Mouse (Mus musculus) thymus, postnatal 36 days (tissue): ENCODE measurements at regions not wholly inside any gene's neighbourhood (a gene's known extent, or its start where the extent isn't known, plus 50 kb on each side); places are given as distances from the start of the nearest gene placed in this dataset.

Experiments
- DNase-seq, 2 experiments: peaks; one replicate each; pipeline ENCODE4 v3.0.0; 2022; ENCODE audit warnings: mixed read lengths in 2 of 2

GRCm38 (mm10) chr15:93959931-93960330 is 364.2 kb upstream of the Prickle1 start:
- DNase-seq, result no peak

GRCm38 (mm10) chr15:93958086-93958485 is 362.4 kb upstream of the Prickle1 start:
- DNase-seq, result no peak

- DNase-seq, result no peak
These were observed 361.1 kb upstream of the Prickle1 start for GRCm38 (mm10) chr15:93956801-93957200.

- no peak for DNase-seq
These were observed 357.9 kb upstream of the Prickle1 start for GRCm38 (mm10) chr15:93953548-93953947.

- DNase-seq, result no peak
These were observed 354.8 kb upstream of the Prickle1 start for GRCm38 (mm10) chr15:93950441-93950840.

- no peak for DNase-seq
These were observed 353.2 kb upstream of the Prickle1 start for GRCm38 (mm10) chr15:93948902-93949301.

- no peak for DNase-seq
These were observed 347.9 kb upstream of the Prickle1 start for GRCm38 (mm10) chr15:93943545-93943944.

- no peak for DNase-seq
These were observed 337.3 kb upstream of the Prickle1 start for GRCm38 (mm10) chr15:93932971-93933496.

GRCm38 (mm10) chr15:93926842-93927241 is 331.2 kb upstream of the Prickle1 start:
- peak; percentile 34 to 50 for DNase-seq

- no peak for DNase-seq
These were observed 330.6 kb upstream of the Prickle1 start for GRCm38 (mm10) chr15:93926262-93926661.

GRCm38 (mm10) chr15:93921457-93922234 is 326.0 kb upstream of the Prickle1 start:
- no peak for DNase-seq

- DNase-seq, result no peak
These were observed 325.3 kb upstream of the Prickle1 start for GRCm38 (mm10) chr15:93920996-93921395.

- no peak for DNase-seq
These were observed 323.9 kb upstream of the Prickle1 start for GRCm38 (mm10) chr15:93919577-93919976.

- no peak for DNase-seq
These were observed 321.2 kb upstream of the Prickle1 start for GRCm38 (mm10) chr15:93916856-93917255.

GRCm38 (mm10) chr15:93913462-93913861 is 317.8 kb upstream of the Prickle1 start:
- peak; percentile 70 to 83 for DNase-seq

GRCm38 (mm10) chr15:93913041-93913440 is 317.4 kb upstream of the Prickle1 start:
- DNase-seq, result peak; percentile 46 to 60

- DNase-seq, result no peak
These were observed 315.3 kb upstream of the Prickle1 start for GRCm38 (mm10) chr15:93910981-93911431.

GRCm38 (mm10) chr15:93910158-93910557 is 314.5 kb upstream of the Prickle1 start:
- DNase-seq, result no peak

- peak in 1 of 2 experiments; percentile 36 for DNase-seq
These were observed 308.2 kb upstream of the Prickle1 start for GRCm38 (mm10) chr15:93903671-93904603.

- DNase-seq, result no peak
These were observed 287.1 kb upstream of the Prickle1 start for GRCm38 (mm10) chr15:93882826-93883225.

GRCm38 (mm10) chr15:93881276-93881675 is 285.6 kb upstream of the Prickle1 start:
- no peak for DNase-seq

GRCm38 (mm10) chr15:93880302-93880701 is 284.6 kb upstream of the Prickle1 start:
- no peak for DNase-seq

GRCm38 (mm10) chr15:93879006-93879405 is 283.3 kb upstream of the Prickle1 start:
- DNase-seq, result no peak
